Mouse (Mus musculus) lung, adult 2 months (tissue): ENCODE measurements around the gene Klhdc9. TPM values are rescaled to one million over a fixed set of nuclear protein-coding genes. Genes with fewer than 3 reads are reported as not detected.

ENCODE experiments used
- DNase-seq: peaks from one replicate; pipeline ENCODE4 v3.0.0; 2022
- H3K4me1 ChIP-seq: fragments of 200-500 bp; 2 replicates; pipeline ENCODE4 v1.6.1; 2011; ENCODE audit warnings: low read length; ENCODE audit not compliant: control insufficient read depth, insufficient read depth
- H3K4me3 ChIP-seq: fragments of 200-500 bp; replicated peaks from 2 replicates; pipeline ENCODE3; 2011; ENCODE audit warnings: low read depth, mild to moderate bottlenecking, control low read depth, low read length; ENCODE audit errors: extremely low read depth
- CTCF ChIP-seq: fragments of 200-500 bp; IDR thresholded peaks from 2 replicates; pipeline ENCODE4 v1.5.1; 2011; ENCODE audit warnings: mild to moderate bottlenecking, low read length, control low read depth; ENCODE audit not compliant: insufficient read depth
- POLR2A ChIP-seq: fragments of 200-500 bp; IDR thresholded peaks from 2 replicates; pipeline ENCODE4 v1.6.1; 2011; ENCODE audit warnings: low read depth, mild to moderate bottlenecking, control low read depth, low read length, borderline replicate concordance; ENCODE audit errors: extremely low read depth
- WGBS: fragments of 180-500 bp; shearing (Covaris S2); methylation state at CpG from one replicate; pipeline ENCODE4 v1.1.7; 2018; 5-methylcytosine and 5-hydroxymethylcytosine counted together
- polyA plus RNA-seq: library from polyadenylated mRNA; depleted of rRNA; stranded (reverse); fragments of >200 nt; gene quantifications from 2 replicates; pipeline ENCODE4 v1.2.3, GENCODE M21; 2012

The Klhdc9 gene
- polyA plus RNA-seq, 1 experiment, result 3.4 TPM

- WGBS, result 63% methylated on average over 4 of the region's 4 CpGs
- TF ChIP-seq CTCF (no peak), POLR2A (no peak)
- Histone ChIP-seq H3K4me3 (no peak overlapping the region), H3K4me1 (no peaks in the 10 kb centered on the region)
- no peak for DNase-seq
Measured at GRCm38 (mm10) chr1:171358421-171358820, 2.2 kb downstream of the Klhdc9 start.

- DNase-seq, result no peak
- WGBS, result 78% methylated on average over 2 of the region's 2 CpGs
Measured at GRCm38 (mm10) chr1:171356814-171357213, 3.8 kb downstream of the Klhdc9 start.

GRCm38 (mm10) chr1:171355812-171356340 lies 4.7 kb downstream of the Klhdc9 start:
- Histone ChIP-seq H3K4me3 (no peak overlapping the region), H3K4me1 (no peaks in the 10 kb centered on the region)
- DNase-seq, result no peak
- WGBS, result 66% methylated on average over 5 of the region's 5 CpGs
- TF ChIP-seq POLR2A, result no peak
- TF ChIP-seq CTCF, result peak; percentile 74

More at GRCm38 (mm10) chr1:171356814-171357213, 3.8 kb downstream of the Klhdc9 start:
- Histone ChIP-seq H3K4me3 (no peak overlapping the region), H3K4me1 (no peaks in the 10 kb centered on the region)
- TF ChIP-seq CTCF, result no peak
- TF ChIP-seq POLR2A, result no peak

GRCm38 (mm10) chr1:171349210-171349609 lies 11.4 kb downstream of the Klhdc9 start:
- no peak for DNase-seq
- no peak for TF ChIP-seq POLR2A
- TF ChIP-seq CTCF, result no peak
- peaks cover 6% of the 10 kb centered on the region; the same call in 1 of the 2 replicates for H3K4me1 ChIP-seq
- WGBS, result 68% methylated on average over 2 of the region's 2 CpGs
- no peak overlapping the region for H3K4me3 ChIP-seq

- 79% methylated on average over 3 of the region's 3 CpGs for WGBS
- TF ChIP-seq POLR2A (no peak), CTCF (no peak)
- H3K4me1 ChIP-seq, result peaks cover 6% of the 10 kb centered on the region; the same call in 1 of the 2 replicates
- H3K4me3 ChIP-seq, result no peak overlapping the region
- DNase-seq, result no peak
Measured at GRCm38 (mm10) chr1:171348665-171349064, 11.9 kb downstream of the Klhdc9 start.

- TF ChIP-seq POLR2A (no peak), CTCF (no peak)
- Histone ChIP-seq H3K4me1 (peaks cover 6% of the 10 kb centered on the region; the same call in 1 of the 2 replicates), H3K4me3 (peak overlapping the region; percentile 97)
- WGBS, result under 1% methylated on average over 14 of the region's 14 CpGs
- no peak for DNase-seq
Measured at GRCm38 (mm10) chr1:171346095-171346450, 14.5 kb downstream of the Klhdc9 start.

- peak; percentile 91 for TF ChIP-seq POLR2A
- TF ChIP-seq CTCF, result no peak
- WGBS, result under 1% methylated on average over 53 of the region's 53 CpGs
- peak within 1 kb of the TSS; percentile 97 for H3K4me3 ChIP-seq
- DNase-seq, result peak; percentile 89
- peaks cover 6% of the 10 kb centered on the region; the same call in 1 of the 2 replicates for H3K4me1 ChIP-seq
Measured at GRCm38 (mm10) chr1:171345225-171346094, 15.1 kb downstream of the Klhdc9 start, which contains the start of the genes Nit1 and Pfdn2. Gene Nit1 (minus strand): TSS chr1:171345646. Gene Pfdn2 (plus strand): TSS chr1:171345670.

GRCm38 (mm10) chr1:171344715-171345114 lies 15.9 kb downstream of the Klhdc9 start:
- H3K4me3 ChIP-seq, result peak overlapping the region; percentile 97
- peaks cover 6% of the 10 kb centered on the region; the same call in 1 of the 2 replicates for H3K4me1 ChIP-seq
- TF ChIP-seq CTCF (no peak), POLR2A (no peak)
- no peak for DNase-seq
- WGBS, result 62% methylated on average over 9 of the region's 9 CpGs

GRCm38 (mm10) chr1:171343922-171344677 lies 16.5 kb downstream of the Klhdc9 start:
- H3K4me1 ChIP-seq, result peaks cover 6% of the 10 kb centered on the region; the same call in 1 of the 2 replicates
- no peak overlapping the region for H3K4me3 ChIP-seq
- TF ChIP-seq CTCF, result no peak
- no peak for TF ChIP-seq POLR2A
- 57% methylated on average over 9 of the region's 9 CpGs for WGBS
- DNase-seq, result no peak
